Mouse (Mus musculus) heart, adult 2 months (tissue): Measurements from ENCODE around the gene Nexn. TPM values are rescaled to one million over a fixed set of nuclear protein-coding genes. Genes with fewer than 3 reads are reported as not detected.
A peak's percentile ranks its signal among the peaks of the same experiment; 100 is the strongest.

Experiments
- DNase-seq, 2 experiments: peaks; one replicate each; pipeline ENCODE4 v3.0.0; 2021
- H3K27ac ChIP-seq: fragments of 200-600 bp; 2 replicates; pipeline ENCODE4 v1.8.1; 2022
- H3K27me3 ChIP-seq: fragments of 200-500 bp; 2 replicates; pipeline ENCODE4 v1.6.1; 2012; ENCODE audit warnings: mild to moderate bottlenecking, low read length, inconsistent platforms, mixed read lengths; ENCODE audit not compliant: control insufficient read depth, insufficient read depth
- H3K36me3 ChIP-seq: fragments of 200-500 bp; 2 replicates; pipeline ENCODE4 v1.6.1; 2012; ENCODE audit warnings: low read length, inconsistent platforms; ENCODE audit not compliant: control insufficient read depth, insufficient read depth
- H3K4me1 ChIP-seq: fragments of 200-500 bp; 2 replicates; pipeline ENCODE4 v1.6.1; 2011; ENCODE audit warnings: low read length; ENCODE audit not compliant: control insufficient read depth, insufficient read depth
- H3K4me3 ChIP-seq: fragments of 200-600 bp; 2 replicates; pipeline ENCODE4 v1.8.1; 2022
- H3K79me2 ChIP-seq: fragments of 200-500 bp; replicated peaks from 2 replicates; pipeline ENCODE4 v1.6.1; 2012; ENCODE audit warnings: mild to moderate bottlenecking, inconsistent platforms, low read length, moderate library complexity, mixed read lengths; ENCODE audit not compliant: control insufficient read depth, insufficient read depth
- H3K9ac ChIP-seq: fragments of 200-500 bp; 2 replicates; pipeline ENCODE4 v1.6.1; 2012; ENCODE audit warnings: low read depth, mild to moderate bottlenecking, control low read depth, inconsistent platforms, low read length, mixed read lengths
- CTCF ChIP-seq: fragments of 200-600 bp; IDR thresholded peaks from 2 replicates; pipeline ENCODE4 v1.8.1; 2022; ENCODE audit warnings: antibody characterized with exemption, mild to moderate bottlenecking, moderate library complexity
- EP300 ChIP-seq: fragments of 200-500 bp; IDR thresholded peaks from 2 replicates; pipeline ENCODE4 v1.6.1; 2011; ENCODE audit warnings: low read depth, low read length, control low read depth; ENCODE audit not compliant: insufficient read depth
- POLR2A ChIP-seq: fragments of 200-500 bp; IDR thresholded peaks from 2 replicates; pipeline ENCODE4 v1.6.1; 2011; ENCODE audit warnings: mild to moderate bottlenecking, low read depth, low read length, control low read depth; ENCODE audit not compliant: insufficient read depth
- WGBS: fragments of 180-500 bp; shearing (Covaris S2); methylation state at CpG from one replicate; pipeline ENCODE4 v1.1.7; 2018; 5-methylcytosine and 5-hydroxymethylcytosine counted together
- intact Hi-C: fragments of 180-260 bp; cut with DNase I; formaldehyde crosslinking; loops from one replicate; pipeline ENCODE4 v1.15.1; 2025
- polyA plus RNA-seq: library from polyadenylated mRNA; depleted of rRNA; stranded (reverse); fragments of >200 nt; gene quantifications from 2 replicates; pipeline ENCODE4 v1.2.3, GENCODE M21; 2012
- total RNA-seq, 2 experiments: library from RNA; stranded (reverse); gene quantifications; 2 replicates each; pipeline ENCODE4 v1.2.3; 2021

Gene Nexn
- total and polyA plus RNA-seq, 3 experiments, result 16.4 to 339 (median 316) TPM

DNA sequence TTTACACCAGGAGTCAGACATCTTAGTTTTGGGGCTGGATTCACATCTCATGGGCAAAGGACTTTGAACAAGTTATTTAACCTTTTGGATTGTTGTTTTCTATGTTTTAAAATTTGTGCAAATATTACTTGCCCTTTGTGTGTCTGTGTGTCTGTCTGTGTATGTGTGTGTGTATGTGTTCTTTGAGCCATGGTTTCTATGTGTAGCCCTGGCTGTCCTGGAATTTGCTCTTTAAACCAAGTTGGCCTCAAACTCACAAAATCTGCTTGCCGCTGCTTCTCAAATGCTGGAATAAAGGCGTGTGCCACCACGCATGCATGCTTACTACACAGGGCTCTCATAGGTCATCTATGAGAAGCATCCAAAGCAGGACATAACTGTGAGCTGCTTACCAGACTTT lies 10.8 kb upstream of the Nexn start:
- no peak for DNase-seq
- WGBS, result 96% methylated on average over 3 of the region's 3 CpGs
- H3K27ac ChIP-seq, result no peak overlapping the region
- intact Hi-C loops, result no loop called here
- no peaks in the 10 kb centered on the region for H3K79me2 ChIP-seq
- no peak for TF ChIP-seq EP300
- no peak for TF ChIP-seq CTCF
- TF ChIP-seq POLR2A, result no peak
- no peaks in the 10 kb centered on the region for H3K27me3 ChIP-seq
- no peak overlapping the region for H3K9ac ChIP-seq
- peaks cover 1% of the 10 kb centered on the region for H3K4me1 ChIP-seq
- H3K36me3 ChIP-seq, result no peaks in the 10 kb centered on the region
- no peak overlapping the region for H3K4me3 ChIP-seq

DNA sequence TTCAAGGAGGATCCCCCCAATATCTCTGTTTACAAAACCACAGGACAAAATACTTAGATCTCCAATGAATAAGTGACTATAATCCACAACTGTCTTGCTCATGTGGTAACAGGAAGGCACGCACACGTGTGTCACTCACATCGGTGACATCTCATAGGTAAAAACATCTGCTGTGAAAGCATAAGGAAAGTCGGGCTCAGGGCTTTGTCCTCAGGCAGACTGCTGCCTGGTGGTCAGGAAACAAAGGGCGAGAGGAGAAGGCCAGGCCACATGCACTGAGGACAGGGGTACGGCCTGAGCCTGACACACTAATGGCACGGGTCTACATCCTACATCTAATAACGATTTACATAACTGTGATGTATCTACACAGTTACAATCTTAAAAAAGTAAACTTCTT lies 8.9 kb upstream of the Nexn start:
- Histone ChIP-seq H3K9ac (no peak overlapping the region), H3K27me3 (no peaks in the 10 kb centered on the region), H3K79me2 (no peaks in the 10 kb centered on the region), H3K27ac (no peak overlapping the region), H3K36me3 (no peaks in the 10 kb centered on the region), H3K4me1 (peaks cover 3% of the 10 kb centered on the region), H3K4me3 (no peak overlapping the region)
- no peak for TF ChIP-seq EP300
- TF ChIP-seq CTCF, result no peak
- TF ChIP-seq POLR2A, result no peak
- 84% methylated on average over 8 of the region's 8 CpGs for WGBS
- no peak for DNase-seq
- intact Hi-C loops, result no loop called here

DNA sequence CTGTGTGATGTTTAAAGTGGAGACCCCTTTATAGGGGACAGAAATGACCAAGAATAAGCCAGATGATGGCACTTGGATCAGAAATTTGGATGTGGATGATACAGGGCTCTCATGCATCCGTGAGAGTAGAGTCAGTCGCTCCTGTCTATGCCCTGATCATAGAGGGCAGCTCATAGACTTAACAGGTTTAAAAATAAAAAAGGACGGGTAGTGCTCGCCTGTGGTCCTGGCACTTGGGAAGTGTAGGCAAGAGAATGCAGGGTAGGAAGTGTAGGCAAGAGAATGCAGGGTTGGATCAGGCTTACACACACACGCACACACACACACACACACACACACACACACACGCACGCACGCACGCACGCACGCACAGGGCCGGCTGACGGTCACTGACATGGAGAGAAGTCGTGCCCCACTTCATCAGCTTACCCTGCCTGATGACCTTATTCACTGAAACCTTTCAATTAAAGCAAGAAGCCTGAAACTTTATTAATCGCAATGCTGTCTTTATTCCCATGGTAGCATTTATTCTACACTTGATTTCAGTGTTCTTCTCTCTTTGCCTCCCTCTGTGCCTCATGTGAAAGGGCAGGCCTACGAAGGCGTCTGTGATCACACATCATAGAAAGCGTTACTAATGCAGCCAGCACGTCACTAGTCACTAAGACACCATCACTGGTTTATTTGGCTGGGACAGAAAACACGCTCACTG lies 7.0 kb upstream of the Nexn start:
- Histone ChIP-seq H3K27ac (peak overlapping the region; percentile 20), H3K4me1 (peaks cover 3% of the 10 kb centered on the region), H3K9ac (no peak overlapping the region), H3K79me2 (no peaks in the 10 kb centered on the region), H3K4me3 (no peak overlapping the region), H3K27me3 (no peaks in the 10 kb centered on the region), H3K36me3 (no peaks in the 10 kb centered on the region)
- 59% methylated on average over 20 of the region's 20 CpGs for WGBS
- TF ChIP-seq POLR2A (no peak), EP300 (no peak), CTCF (no peak)
- no peak for DNase-seq
- intact Hi-C loops, result no loop called here

DNA sequence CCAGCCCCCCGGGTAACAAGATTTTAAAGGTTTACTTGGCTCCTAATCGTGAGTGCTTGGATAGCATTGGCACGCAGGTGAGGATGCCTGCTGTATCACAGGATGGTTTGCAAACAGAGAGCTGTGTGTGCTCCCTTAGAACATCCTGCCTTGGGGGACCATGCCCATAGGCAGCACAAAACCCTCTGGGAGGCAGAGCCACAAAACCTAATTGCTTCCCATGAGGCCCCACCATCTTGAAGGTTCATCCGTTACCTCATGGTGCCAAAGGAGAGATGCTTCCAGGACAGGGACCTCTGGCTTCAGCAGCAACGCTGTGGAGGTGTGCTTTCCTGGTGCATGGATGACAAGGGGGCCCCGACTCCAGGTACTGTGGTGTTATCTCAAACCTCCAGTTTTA lies 5.7 kb upstream of the Nexn start:
- peaks cover 3% of the 10 kb centered on the region for H3K4me1 ChIP-seq
- no peak overlapping the region for H3K27ac ChIP-seq
- no peaks in the 10 kb centered on the region for H3K27me3 ChIP-seq
- TF ChIP-seq POLR2A (no peak), EP300 (no peak), CTCF (no peak)
- no peaks in the 10 kb centered on the region for H3K36me3 ChIP-seq
- DNase-seq, result no peak
- no peak overlapping the region for H3K4me3 ChIP-seq
- 80% methylated on average over 6 of the region's 6 CpGs for WGBS
- intact Hi-C loops, result no loop called here
- no peaks in the 10 kb centered on the region for H3K79me2 ChIP-seq
- H3K9ac ChIP-seq, result no peak overlapping the region

DNA sequence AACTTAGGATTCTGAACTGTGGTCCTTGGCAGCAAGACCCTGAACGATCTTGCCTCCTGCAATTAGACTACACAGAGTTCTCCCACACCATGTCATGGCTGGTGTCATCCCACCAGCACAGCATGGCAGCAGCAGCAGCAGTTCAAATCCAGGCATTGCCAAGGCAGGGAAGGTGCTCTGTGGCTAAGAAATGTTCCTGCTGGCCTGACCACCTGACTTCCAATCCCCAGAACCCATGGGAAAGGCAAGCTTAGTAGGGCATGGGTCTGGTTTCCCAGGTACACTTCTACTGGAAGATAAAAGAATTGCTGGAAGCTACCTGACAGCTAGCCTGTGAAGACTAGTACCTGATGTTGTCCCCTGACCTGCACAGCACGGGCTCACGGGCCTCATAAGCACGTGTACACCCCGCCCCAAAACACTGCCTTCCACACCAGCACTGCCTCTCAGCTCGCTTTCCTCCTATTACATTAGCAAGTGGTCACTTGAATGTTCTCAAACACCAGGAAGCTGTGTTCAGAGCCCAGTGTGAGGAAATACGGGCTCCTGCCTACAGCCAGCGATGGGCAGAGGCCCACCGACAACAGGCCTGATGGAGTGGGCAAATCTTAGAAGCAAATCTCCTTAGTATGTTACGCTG lies 5.0 kb upstream of the Nexn start:
- H3K27ac ChIP-seq, result no peak overlapping the region
- H3K27me3 ChIP-seq, result no peaks in the 10 kb centered on the region
- no peak overlapping the region for H3K4me3 ChIP-seq
- DNase-seq, result no peak
- intact Hi-C loops, result no loop called here
- peaks cover 3% of the 10 kb centered on the region for H3K4me1 ChIP-seq
- 94% methylated on average over 10 of the region's 10 CpGs for WGBS
- H3K36me3 ChIP-seq, result no peaks in the 10 kb centered on the region
- H3K79me2 ChIP-seq, result no peaks in the 10 kb centered on the region
- no peak overlapping the region for H3K9ac ChIP-seq
- no peak for TF ChIP-seq POLR2A
- no peak for TF ChIP-seq CTCF
- no peak for TF ChIP-seq EP300

DNA sequence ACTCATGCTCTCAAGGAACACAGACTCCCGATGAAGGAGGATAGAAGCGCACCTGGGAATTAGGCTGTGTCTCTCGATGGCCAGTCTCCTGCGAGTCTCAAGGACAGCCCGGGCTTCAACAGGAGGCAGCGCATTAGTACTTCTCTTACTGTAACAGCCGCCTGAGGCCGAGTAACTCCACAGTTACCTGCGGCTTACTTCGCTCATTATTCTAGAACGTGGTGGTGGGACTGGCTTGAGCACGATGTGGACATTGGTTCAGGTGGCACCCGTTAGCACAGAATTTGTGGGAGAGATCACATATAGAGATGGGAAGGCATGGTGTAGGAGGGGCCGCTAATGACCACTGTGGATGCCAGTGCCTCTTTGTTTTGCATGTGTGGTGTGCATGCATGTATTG lies 1.9 kb upstream of the Nexn start:
- Histone ChIP-seq H3K27me3 (no peaks in the 10 kb centered on the region), H3K36me3 (no peaks in the 10 kb centered on the region), H3K4me3 (no peak overlapping the region), H3K79me2 (no peaks in the 10 kb centered on the region), H3K27ac (no peak overlapping the region), H3K4me1 (peaks cover 1% of the 10 kb centered on the region; the same call in 1 of the 2 replicates), H3K9ac (no peak overlapping the region)
- no peak for DNase-seq
- TF ChIP-seq POLR2A, result no peak
- no peak for TF ChIP-seq CTCF
- no peak for TF ChIP-seq EP300
- WGBS, result 96% methylated on average over 14 of the region's 14 CpGs
- intact Hi-C loops, result no loop called here
